Mouse (Mus musculus) left cerebral cortex, adult 9 months (tissue): ENCODE measurements around the gene Ggta1.

Experiments
- DNase-seq, 2 experiments: peaks; one replicate each; pipeline ENCODE4 v3.0.0; 2022; ENCODE audit warnings: low spot score in 2 of 2

Gene Ggta1

DNA sequence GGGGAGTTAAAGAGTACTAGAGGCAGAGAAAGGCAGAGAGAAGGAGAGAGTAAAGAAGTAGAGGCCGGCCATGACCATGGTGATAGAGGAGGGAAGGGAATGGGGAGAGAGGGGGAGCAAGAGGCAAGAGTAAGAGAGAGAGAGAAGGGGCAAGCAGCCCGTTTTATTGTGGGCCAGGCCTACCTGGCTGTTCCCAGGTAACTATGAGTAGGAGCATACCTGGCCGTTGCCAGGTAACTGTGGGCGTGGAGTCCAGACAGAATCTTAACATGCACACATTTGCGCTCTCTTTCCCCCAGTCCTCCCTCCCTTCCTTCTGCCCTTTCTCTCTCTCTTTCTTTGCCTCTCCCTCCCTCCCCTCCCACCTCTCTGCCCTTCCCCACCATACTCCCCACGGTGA is 55.8 kb downstream of the Ggta1 start:
- DNase-seq: no peak

DNA sequence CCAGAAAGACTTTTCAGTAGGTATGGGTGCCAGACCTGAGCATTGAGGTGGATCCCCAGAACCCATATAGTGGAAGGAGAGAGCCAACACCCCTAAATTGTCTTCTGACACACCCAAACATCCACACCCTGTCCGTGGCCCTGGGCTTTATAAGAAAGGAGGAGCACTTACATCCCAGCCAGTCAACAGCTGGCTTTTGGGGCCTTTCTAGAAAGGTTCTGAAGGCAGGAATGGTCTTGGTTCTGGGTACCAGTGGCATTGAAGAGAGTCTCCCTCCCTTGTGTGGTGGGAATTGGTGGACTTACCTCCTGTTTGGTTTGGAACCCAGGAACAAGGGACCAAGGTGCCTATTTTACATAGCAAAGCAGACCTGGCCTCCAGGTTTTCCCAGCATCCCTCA is 56.4 kb downstream of the Ggta1 start:
- DNase-seq: no peak

DNA sequence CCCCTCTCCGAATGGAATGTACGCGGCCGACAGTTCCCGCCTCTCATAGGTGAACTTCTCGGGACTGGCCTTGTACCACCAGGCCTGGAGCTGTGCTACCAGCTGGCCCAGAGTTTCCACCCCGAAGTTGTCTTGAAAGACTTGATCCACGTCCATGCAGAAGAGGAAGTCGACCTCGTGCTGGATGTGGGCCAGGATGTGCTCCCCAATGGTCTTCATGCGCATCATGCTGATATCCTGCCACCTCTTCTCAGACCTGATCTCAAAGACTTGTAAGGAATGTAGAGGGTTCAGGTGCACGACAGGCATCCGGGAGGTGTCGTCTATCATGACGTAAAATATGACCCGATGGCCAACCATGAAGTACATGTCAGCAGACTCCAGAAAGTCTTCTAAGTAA is 60.6 kb downstream of the Ggta1 start:
- no peak for DNase-seq

DNA sequence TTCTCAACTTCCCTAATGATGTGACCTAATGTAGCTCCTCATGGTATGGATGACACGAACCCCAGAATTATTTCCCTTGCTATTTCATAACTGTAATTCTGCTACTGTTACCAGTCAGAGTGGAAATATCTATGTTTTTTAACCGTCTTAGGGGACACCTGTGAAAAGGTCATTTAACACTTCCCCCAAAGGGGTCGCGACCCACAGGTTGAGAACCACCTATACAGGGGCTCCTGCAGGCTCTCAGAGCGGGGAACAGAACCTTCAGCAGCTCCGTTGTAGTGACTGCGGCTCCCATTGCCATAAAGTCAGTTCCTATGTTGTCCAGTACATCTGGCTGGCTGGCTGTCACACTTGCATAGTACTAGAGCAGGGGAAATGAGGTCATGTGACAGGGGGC is 62.3 kb downstream of the Ggta1 start:
- DNase-seq: no peak

DNA sequence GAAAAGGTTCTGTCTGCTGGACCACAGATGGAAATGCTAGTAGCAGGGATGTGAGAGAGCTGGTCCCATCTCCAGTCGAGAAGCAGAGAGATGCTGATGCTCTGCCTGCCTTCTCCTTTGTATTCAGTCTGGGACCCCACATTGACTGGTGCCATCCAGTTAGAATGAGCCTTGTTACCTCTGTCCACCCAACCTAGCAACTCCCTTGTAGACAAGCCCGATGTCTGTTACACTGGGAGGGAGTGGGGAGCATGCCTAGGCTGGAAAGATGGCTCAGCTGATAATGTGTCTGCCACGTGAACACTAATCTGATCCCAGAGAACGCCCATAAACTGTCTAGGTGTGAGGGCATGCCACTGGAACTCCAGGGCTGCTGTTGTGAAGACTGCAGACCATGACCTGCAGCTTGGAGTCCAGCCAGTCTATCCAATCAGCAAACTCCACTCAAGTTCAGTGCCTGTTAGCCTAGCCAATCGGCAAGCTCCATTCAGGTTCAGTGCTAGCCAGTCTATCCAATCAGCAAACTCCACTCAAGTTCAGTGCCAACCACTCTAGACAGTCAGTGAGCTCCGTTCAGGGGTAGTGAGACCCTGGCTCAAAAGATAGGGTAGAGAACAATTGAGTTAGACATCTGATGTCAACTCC is 64.7 kb downstream of the Ggta1 start:
- no peak for DNase-seq

DNA sequence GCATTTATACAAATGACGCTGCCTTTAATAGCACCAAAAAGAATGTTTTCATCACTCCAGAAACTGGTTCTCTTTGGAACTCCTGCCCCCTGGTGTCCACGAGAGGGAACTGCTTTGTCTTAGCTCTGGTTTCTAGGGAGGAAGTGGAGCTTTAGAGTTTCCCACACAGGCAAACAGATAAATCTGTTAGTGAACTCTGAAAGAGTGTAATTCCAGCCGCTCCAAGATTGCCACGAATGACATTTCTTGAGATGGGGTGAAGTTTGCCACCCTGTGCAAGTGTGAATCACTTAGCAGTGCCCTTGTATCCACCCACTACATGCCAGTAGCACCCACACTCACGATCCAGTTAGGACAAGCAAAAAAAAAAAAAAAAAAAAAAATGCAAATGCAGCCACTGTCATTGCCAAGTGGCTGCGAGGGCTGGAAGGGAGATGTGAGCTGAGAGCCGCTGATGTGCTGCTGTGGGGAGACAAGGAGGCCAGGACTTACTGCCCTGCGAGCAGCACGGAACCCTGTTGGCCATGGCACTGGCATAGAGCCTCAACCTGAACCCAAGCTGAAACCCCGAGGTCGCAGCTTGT is 65.3 kb downstream of the Ggta1 start:
- DNase-seq: peak; percentile 32 to 79

DNA sequence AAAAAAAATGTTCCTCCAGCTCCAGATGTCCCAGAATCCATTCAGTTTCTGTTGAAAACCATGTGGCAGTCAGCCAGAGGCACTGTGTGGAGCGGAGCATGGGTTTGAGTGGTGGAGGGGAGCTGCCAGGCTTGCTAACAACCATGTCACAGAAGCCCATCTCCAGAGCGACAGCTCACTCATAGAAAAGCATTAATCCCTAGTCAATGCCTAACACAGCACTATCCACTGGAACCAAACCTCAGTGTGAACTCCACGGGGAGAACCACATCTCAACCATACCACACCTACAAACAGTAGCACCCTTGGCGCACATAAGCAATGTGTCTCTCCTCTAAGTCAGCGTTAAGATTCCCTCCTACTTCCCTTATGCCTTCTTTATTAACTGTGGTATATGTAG is 65.9 kb downstream of the Ggta1 start, which contains the start of gene 4930402F06Rik:
4930402F06Rik (minus strand) TSS at position 80 of the 400 bp plus-strand sequence.
- peak in 1 of 2 experiments; percentile 37 for DNase-seq

DNA sequence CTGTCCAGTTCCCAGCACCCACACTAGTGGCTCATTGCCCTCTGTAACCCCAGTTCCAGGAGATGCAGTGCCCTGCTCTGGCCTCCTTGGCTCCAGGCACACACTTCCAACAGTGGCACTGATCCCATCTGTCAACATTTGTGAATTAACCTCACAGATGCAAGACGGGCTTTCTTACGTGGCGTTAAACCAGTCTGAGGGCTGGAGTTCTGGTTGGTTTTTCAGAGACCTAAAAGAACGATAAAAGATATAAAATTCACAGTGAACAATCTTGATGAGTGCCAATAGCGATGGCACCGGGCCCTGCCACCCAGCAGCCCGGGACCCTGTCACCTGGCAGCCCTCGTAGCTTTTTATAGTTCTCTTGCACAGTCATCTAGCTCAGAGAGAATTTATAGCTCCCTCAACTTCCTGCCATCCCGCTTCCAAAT is 77.6 kb downstream of the Ggta1 start:
- DNase-seq: no peak

DNA sequence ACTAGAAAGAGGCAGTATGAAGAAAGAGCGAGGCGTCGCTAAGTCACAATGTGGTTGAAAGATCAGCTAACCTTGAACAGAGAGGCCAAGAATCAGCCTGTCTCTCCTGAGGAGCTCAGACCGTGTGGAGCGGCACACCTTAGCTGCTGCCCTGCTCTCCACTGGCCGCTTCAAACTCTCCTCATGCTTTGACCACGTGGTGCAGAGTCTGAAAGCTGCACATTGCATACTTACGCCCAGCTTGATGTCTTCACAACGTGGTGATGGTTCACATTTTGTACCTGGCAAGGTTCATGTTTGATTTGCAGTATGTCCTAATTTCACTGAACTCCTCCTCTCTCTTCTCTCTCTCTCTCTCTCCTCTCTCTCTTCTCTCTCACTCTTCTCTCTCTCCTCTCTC is 83.7 kb downstream of the Ggta1 start:
- no peak for DNase-seq

DNA sequence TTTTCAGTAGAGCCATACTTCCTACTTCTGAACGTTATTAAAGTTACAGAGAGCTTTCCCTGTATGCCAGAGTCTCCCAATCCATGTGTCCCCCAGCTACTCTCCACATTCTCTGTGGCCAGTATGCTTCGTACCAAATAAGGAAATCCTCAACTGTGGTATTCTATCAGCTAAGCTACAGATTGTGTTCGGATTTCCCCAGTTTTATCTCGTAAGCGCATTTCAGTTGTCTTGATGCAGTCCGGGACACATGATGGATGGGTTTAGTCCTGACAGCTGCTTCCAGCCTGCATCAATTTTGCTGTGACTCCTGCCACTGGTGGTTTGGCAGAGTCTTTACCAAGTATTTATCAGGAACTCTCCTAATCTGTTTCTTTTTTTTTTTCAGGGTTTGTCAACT is 85.4 kb downstream of the Ggta1 start:
- DNase-seq: no peak

DNA sequence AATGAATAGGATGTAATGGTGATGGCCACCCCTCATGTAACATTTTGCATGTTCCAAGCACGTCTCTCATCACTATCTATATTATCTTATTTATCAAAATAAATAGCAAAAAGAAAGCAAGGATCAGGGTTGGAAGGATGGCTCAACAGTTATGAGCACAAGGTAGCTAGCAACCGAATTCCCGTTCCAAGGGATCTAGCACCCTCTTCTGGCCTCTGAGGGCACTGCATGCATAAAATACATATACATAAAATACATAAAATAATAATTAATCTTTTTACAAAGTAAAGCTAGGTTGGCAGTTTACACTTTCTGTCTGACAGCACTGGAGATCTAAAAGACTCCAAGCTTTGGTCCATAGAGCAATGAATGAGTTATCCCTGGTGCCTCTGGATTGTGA is 90.0 kb downstream of the Ggta1 start:
- no peak for DNase-seq

DNA sequence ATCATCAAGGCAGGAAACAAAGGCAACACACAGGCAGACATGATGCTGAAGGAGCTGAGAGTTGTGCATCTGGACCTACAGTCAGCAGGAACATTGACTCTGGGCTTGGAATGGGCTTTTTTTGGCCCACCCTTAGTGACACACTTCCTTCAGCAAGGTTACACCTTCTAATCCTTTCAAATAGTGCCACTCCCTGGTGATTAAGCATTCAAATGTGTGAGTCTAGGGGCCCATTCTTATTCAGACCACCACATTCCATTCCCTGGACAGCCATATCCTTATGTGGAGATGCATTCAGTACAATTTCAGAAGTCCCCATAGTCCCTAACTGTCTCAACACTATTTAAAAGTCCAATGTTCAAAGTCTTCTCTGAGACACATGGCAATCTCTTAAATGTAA is 92.3 kb downstream of the Ggta1 start:
- DNase-seq: no peak

DNA sequence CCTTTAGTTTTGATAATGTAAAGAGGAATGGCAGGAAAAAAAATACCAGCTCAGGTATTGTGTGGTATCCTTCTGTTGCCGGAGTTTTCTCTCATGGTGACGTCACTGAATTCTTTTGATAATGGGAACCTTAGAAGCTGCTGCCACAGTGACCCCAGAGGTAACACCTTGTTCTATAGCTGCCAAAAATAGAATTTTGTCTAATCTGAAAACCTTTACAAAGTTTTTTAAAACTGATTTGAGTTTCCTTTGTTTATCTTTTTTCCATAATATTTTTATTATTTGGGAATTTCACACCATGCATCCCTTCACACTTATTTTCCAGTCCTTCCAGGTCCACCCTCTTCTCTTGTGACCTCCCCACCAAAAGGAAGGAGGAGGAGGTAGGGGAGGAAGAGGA is 95.4 kb downstream of the Ggta1 start, which contains the start of gene 4930568D16Rik:
4930568D16Rik (minus strand) TSS at position 101 of the 400 bp plus-strand sequence.
- DNase-seq: no peak
